Mouse (Mus musculus) G1E (cell line): ENCODE results near the gene Foxk1.

Experiments
- CTCF ChIP-seq: IDR thresholded peaks from 2 replicates; pipeline ENCODE4 v1.5.1; 2012; ENCODE audit warnings: low read depth, low read length, inconsistent platforms, mixed read lengths
- GATA1 ChIP-seq: IDR thresholded peaks from 2 replicates; pipeline ENCODE4 v1.6.1; 2012; ENCODE audit warnings: borderline replicate concordance, low read length, inconsistent platforms, mixed read lengths
- TAL1 ChIP-seq: conservative IDR thresholded peaks from 2 replicates; pipeline ENCODE4 v1.6.1; 2012; ENCODE audit warnings: low read depth, low read length, inconsistent platforms, mixed read lengths

DNA sequence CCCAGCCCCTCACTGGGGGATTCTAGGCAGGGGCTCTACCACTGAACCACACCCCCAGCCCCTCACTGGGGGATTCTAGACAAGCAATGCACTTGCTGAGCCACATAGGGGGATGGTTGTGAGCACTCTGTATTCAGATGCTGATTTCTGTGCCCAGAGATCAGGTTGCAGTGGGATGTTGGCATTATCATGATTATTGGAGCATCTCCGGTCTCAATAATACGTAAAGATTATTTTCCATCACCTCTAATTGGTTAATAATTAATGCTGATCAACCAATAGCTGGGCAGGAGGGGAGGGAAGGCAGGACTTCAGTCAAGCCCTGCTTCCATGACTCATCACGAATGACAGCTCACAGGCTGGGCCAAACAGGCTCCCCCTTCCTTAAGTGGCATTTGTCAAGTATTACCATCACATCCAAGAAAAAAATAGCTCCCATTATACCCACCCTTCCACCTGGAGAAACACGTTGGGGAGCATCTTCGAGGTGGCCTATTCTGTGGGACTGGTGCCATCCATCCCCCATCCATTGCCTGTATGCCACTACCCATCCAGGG, 48.9 kb upstream of the Foxk1 start:
- TF ChIP-seq CTCF (no peak), GATA1 (no peak), TAL1 (no peak)
